In the genomic region with DNA sequence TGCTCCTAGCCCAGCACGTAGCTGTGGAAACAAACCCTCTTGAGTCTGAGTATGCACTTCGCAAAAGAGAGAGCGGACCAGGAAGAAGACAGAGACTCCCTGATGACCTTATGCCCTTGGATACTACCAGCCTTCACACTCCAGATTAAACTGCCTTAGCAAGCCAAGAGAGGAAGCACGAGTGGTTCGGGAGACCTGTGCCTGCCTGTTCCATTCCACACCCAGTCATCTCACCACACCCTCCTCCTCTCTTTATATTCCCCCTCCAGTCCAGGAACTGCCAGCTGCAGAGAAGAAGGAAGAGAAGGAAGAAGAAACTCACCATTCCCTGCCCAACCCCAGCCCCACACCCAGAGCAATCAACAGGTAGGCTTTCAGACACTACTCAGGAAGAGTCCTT, we compare ENCODE assay signal across 8 mouse cellular contexts. TPM values are rescaled to one million over a fixed set of nuclear protein-coding genes. Genes with fewer than 3 reads are reported as not detected.
A peak's percentile ranks its signal among the peaks of the same experiment; 100 is the strongest.
DNase-seq lines count a peak whose midpoint lies in the region; ATAC-seq lines count a peak whose summit lies in the region.
"Had no signal": no experiment of that assay in that cellular context is flagged by ENCODE, and none has a peak within 500 bp of the region (broad histone marks: within the 10 kb centered on the region; RNA-seq: fewer than 3 reads in every experiment).

TSS of gene Ckmt1 (plus strand) at position 221 of the 400 bp plus-strand sequence.

- H3K4me1 ChIP-seq in liver, embryonic 11.5 days (replicated peaks; ENCODE audit: control insufficient read depth, insufficient read depth, low read length), result peaks cover 5% of the 10 kb centered on the region
- H3K4me1 ChIP-seq in forebrain, embryonic 12.5 days, result peaks cover 19% of the 10 kb centered on the region
- H3K4me1 ChIP-seq in midbrain, embryonic 14.5 days (ENCODE audit: control insufficient read depth, insufficient read depth, low read length), result peaks cover 14% of the 10 kb centered on the region

- H3K27me3 ChIP-seq in liver, embryonic 11.5 days (replicated peaks; ENCODE audit: control insufficient read depth, insufficient read depth, low read length), result peaks cover 39% of the 10 kb centered on the region
- peaks cover 36% of the 10 kb centered on the region for H3K27me3 ChIP-seq in forebrain, embryonic 12.5 days
- H3K27me3 ChIP-seq in midbrain, embryonic 14.5 days (ENCODE audit: control insufficient read depth, insufficient read depth, low read length), result peaks cover 9% of the 10 kb centered on the region; the same call in 1 of the 2 replicates

- peak within 1 kb of the TSS; percentile 17; the same call in 1 of the 2 replicates for H3K4me3 ChIP-seq in liver, embryonic 11.5 days (ENCODE audit: low read depth, low read length)
- H3K4me3 ChIP-seq in forebrain, embryonic 12.5 days (replicated peaks), result peak within 1 kb of the TSS; percentile 35
- H3K4me3 ChIP-seq in midbrain, embryonic 14.5 days (replicated peaks; ENCODE audit: low read depth, low read length), result peak within 1 kb of the TSS; percentile 45

- no peak for DNase-seq in liver, embryonic 11.5 days (ENCODE audit: low spot score)
- DNase-seq in liver, result no peak
- no peak for DNase-seq in layer of hippocampus, postnatal 10 days (ENCODE audit: low spot score in 2 of 2)
- no peak for DNase-seq in midbrain, embryonic 14.5 days
- no peak for DNase-seq in adrenal gland, postnatal 25 days
- no peak for DNase-seq in frontal cortex, postnatal 25 days (ENCODE audit: low spot score in 2 of 2)

- H3K36me3 ChIP-seq in liver, embryonic 11.5 days (ENCODE audit: control insufficient read depth, insufficient read depth, low read length), result no peaks in the 10 kb centered on the region
- H3K36me3 ChIP-seq in forebrain, embryonic 12.5 days (replicated peaks), result no peaks in the 10 kb centered on the region
- no peaks in the 10 kb centered on the region for H3K36me3 ChIP-seq in midbrain, embryonic 14.5 days (ENCODE audit: control insufficient read depth, insufficient read depth, low read length)

- no peak for ATAC-seq in liver, embryonic 11.5 days (replicated peaks; ENCODE audit: low FRiP score)
- ATAC-seq in forebrain, embryonic 12.5 days (ENCODE audit: low FRiP score), result no peak
- no peak for ATAC-seq in midbrain, embryonic 14.5 days (ENCODE audit: low FRiP score, low TSS enrichment)

- peak within 1 kb of the TSS; percentile 51 for H3K4me2 ChIP-seq in liver, embryonic 11.5 days
- peak within 1 kb of the TSS; percentile 60 for H3K4me2 ChIP-seq in forebrain, embryonic 12.5 days
- peak within 1 kb of the TSS; percentile 62 for H3K4me2 ChIP-seq in midbrain, embryonic 14.5 days (ENCODE audit: low read length)

- 45% methylated on average over 5 of the region's 5 CpGs for WGBS in liver, embryonic 11.5 days
- 64% methylated on average over 5 of the region's 5 CpGs for WGBS in forebrain, embryonic 12.5 days
- WGBS in midbrain, embryonic 14.5 days, result 63% methylated on average over 5 of the region's 5 CpGs

- H3K9me3 ChIP-seq in liver, embryonic 11.5 days (ENCODE audit: control insufficient read depth, low read length), result no peaks in the 10 kb centered on the region
- no peaks in the 10 kb centered on the region for H3K9me3 ChIP-seq in forebrain, embryonic 12.5 days
- no peaks in the 10 kb centered on the region for H3K9me3 ChIP-seq in midbrain, embryonic 14.5 days (ENCODE audit: control insufficient read depth, low read length)

- no peak within 1 kb of the TSS for H3K27ac ChIP-seq in liver, embryonic 11.5 days (ENCODE audit: low read depth, low read length)
- H3K27ac ChIP-seq in forebrain, embryonic 12.5 days, result no peak within 1 kb of the TSS
- peak within 1 kb of the TSS; percentile 39 for H3K27ac ChIP-seq in midbrain, embryonic 14.5 days (replicated peaks; ENCODE audit: low read depth, low read length)

- no peak within 1 kb of the TSS for H3K9ac ChIP-seq in liver, embryonic 11.5 days (ENCODE audit: low read depth, low read length)
- peak within 1 kb of the TSS; percentile 56 for H3K9ac ChIP-seq in forebrain, embryonic 12.5 days
- peak within 1 kb of the TSS; percentile 65 for H3K9ac ChIP-seq in midbrain, embryonic 14.5 days (replicated peaks; ENCODE audit: low read length)

RNA-seq across cellular contexts. Expression of gene Ckmt1, which starts in this region (rescaled TPM):
- polyA plus RNA-seq in liver, embryonic 11.5 days (2014; fragmentation: Nextera tagmentation; extraction: Ambion mirVana), result 1.7 TPM in 2 replicates
- 8.5 and 14.4 TPM in 2 replicates for polyA plus RNA-seq in forebrain, embryonic 12.5 days (2016; fragmentation: Nextera tagmentation; extraction: Ambion mirVana)
- total RNA-seq in layer of hippocampus, postnatal 10 days (2021), result 100 to 1,000 TPM; 252 to 307 TPM
- 40.0 and 47.3 TPM in 2 replicates for polyA plus RNA-seq in midbrain, embryonic 14.5 days (2014; fragmentation: Nextera tagmentation; extraction: Ambion mirVana)
- 6.3 and 8.9 TPM in 2 replicates for total RNA-seq in adrenal gland, postnatal 25 days (2021)
- total RNA-seq: neutrophil, adult 5-6 weeks had no signal

Comparison
In these comparisons a context has a peak if more than half of its experiments do, and no peak if none do; other contexts are left out.
1. RNA of gene Ckmt1 (total RNA-seq): 252 to 307 TPM in layer of hippocampus, postnatal 10 days; 6.3 to 8.9 TPM in adrenal gland, postnatal 25 days; every median in the first group is over 10 times any median in the second.
2. Peak in every context shown above with its lines, with median percentiles within 50 percentile points of each other: H3K4me2 ChIP-seq and H3K4me3 ChIP-seq.